In genomic region chr8:115226781-115227583, GRCm38 (mm10) we compare ENCODE assay signal across 21 mouse cellular contexts.
DNase-seq lines count a peak whose midpoint lies in the region; ATAC-seq lines count a peak whose summit lies in the region.
"Had no signal": no experiment of that assay in that cellular context is flagged by ENCODE, and none has a peak within 500 bp of the region (broad histone marks: within the 10 kb centered on the region; RNA-seq: fewer than 3 reads in every experiment).

No protein-coding gene starts in this region.

- intact Hi-C loops in left cerebral cortex, postnatal 10 days (cut with DNase I), result no loop called here

- no peaks in the 10 kb centered on the region for H3K27me3 ChIP-seq in embryonic facial prominence, embryonic 11.5 days (ENCODE audit: control insufficient read depth, insufficient read depth, low read length)
- H3K27me3 ChIP-seq in embryonic facial prominence, embryonic 10.5 days (replicated peaks; ENCODE audit: low read depth, poor library complexity, severe bottlenecking), result no peaks in the 10 kb centered on the region
- no peaks in the 10 kb centered on the region for H3K27me3 ChIP-seq in forebrain, embryonic 12.5 days
- H3K27me3 ChIP-seq: embryonic facial prominence, embryonic 15.5 days; megakaryocyte, embryonic 14.5 days had no signal

- no peaks in the 10 kb centered on the region for H3K9me3 ChIP-seq in embryonic facial prominence, embryonic 11.5 days (replicated peaks; ENCODE audit: control insufficient read depth, low read length)
- no peaks in the 10 kb centered on the region for H3K9me3 ChIP-seq in embryonic facial prominence, embryonic 10.5 days
- H3K9me3 ChIP-seq in forebrain, embryonic 12.5 days, result no peaks in the 10 kb centered on the region
- H3K9me3 ChIP-seq: embryonic facial prominence, embryonic 15.5 days; forebrain, embryonic 10.5 days; hindbrain, embryonic 10.5 days; limb, embryonic 15.5 days had no signal

- ATAC-seq in embryonic facial prominence, embryonic 11.5 days (replicated peaks; ENCODE audit: insufficient number of reproducible peaks, low FRiP score, low TSS enrichment, low read depth), result no peak
- ATAC-seq in megakaryocyte, adult 5-6 weeks (ENCODE audit: poor library complexity, severe bottlenecking), result peak; percentile 61
- ATAC-seq in forebrain, embryonic 12.5 days (ENCODE audit: low FRiP score), result no peak
- ATAC-seq: midbrain, embryonic 16.5 days had no signal

- no peak overlapping the region for H3K9ac ChIP-seq in embryonic facial prominence, embryonic 11.5 days (replicated peaks; ENCODE audit: low read length)
- no peak overlapping the region for H3K9ac ChIP-seq in forebrain, embryonic 12.5 days
- H3K9ac ChIP-seq: embryonic facial prominence, embryonic 15.5 days; limb, embryonic 15.5 days had no signal

- H3K4me3 ChIP-seq in embryonic facial prominence, embryonic 11.5 days (ENCODE audit: low read depth, low read length), result no peak overlapping the region
- no peak overlapping the region for H3K4me3 ChIP-seq in embryonic facial prominence, embryonic 10.5 days
- no peak overlapping the region for H3K4me3 ChIP-seq in forebrain, embryonic 12.5 days (replicated peaks)
- H3K4me3 ChIP-seq: embryonic facial prominence, embryonic 15.5 days; forebrain, embryonic 10.5 days; hindbrain, embryonic 10.5 days; limb, embryonic 15.5 days; megakaryocyte, embryonic 14.5 days had no signal

- 74% methylated on average over 20 of the region's 20 CpGs for WGBS in embryonic facial prominence, embryonic 11.5 days
- WGBS in embryonic facial prominence, embryonic 10.5 days, result 74% methylated on average over 20 of the region's 20 CpGs
- 81% methylated on average over 20 of the region's 20 CpGs for WGBS in forebrain, embryonic 12.5 days

- H3K27ac ChIP-seq in embryonic facial prominence, embryonic 11.5 days (replicated peaks; ENCODE audit: low read depth, low read length), result no peak overlapping the region
- no peak overlapping the region for H3K27ac ChIP-seq in embryonic facial prominence, embryonic 10.5 days (replicated peaks)
- no peak overlapping the region for H3K27ac ChIP-seq in forebrain, embryonic 12.5 days
- H3K27ac ChIP-seq: embryonic facial prominence, embryonic 15.5 days; forebrain, embryonic 10.5 days; hindbrain, embryonic 10.5 days; limb, embryonic 15.5 days had no signal

- H3K4me1 ChIP-seq in embryonic facial prominence, embryonic 11.5 days (ENCODE audit: control insufficient read depth, insufficient read depth, low read length), result no peaks in the 10 kb centered on the region
- peaks cover 6% of the 10 kb centered on the region for H3K4me1 ChIP-seq in embryonic facial prominence, embryonic 10.5 days
- H3K4me1 ChIP-seq in forebrain, embryonic 12.5 days, result 0 out of 2 replicates have a peak, but pooled peaks cover 3% of the 10 kb centered on the region
- H3K4me1 ChIP-seq: forebrain, embryonic 10.5 days; hindbrain, embryonic 10.5 days; megakaryocyte, embryonic 14.5 days had no signal

- DNase-seq in embryonic facial prominence, embryonic 11.5 days (ENCODE audit: low spot score), result peak; percentile 35
- no peak for DNase-seq in embryonic facial prominence, embryonic 10.5 days (ENCODE audit: low spot score)
- DNase-seq in retina, postnatal 1 day, result peak; percentile 45
- DNase-seq in retina, embryonic 14.5 days (ENCODE audit: low spot score), result no peak
- no peak for DNase-seq in spleen, adult 12 weeks (ENCODE audit: low spot score)
- DNase-seq in left cerebral cortex, postnatal 10 days (ENCODE audit: extremely low spot score in 1 of 2, low spot score in 2 of 2), result no peak
- DNase-seq: adrenal gland, postnatal 14 days; cerebellum, adult 8-10 months; gastrocnemius, postnatal 14 days; kidney, adult 9 months; kidney, postnatal 4 days; lung, adult 2 months; right cerebral cortex, postnatal 25 days had no signal

- no peak overlapping the region for H3K4me2 ChIP-seq in embryonic facial prominence, embryonic 11.5 days (ENCODE audit: low read depth, low read length)
- no peak overlapping the region for H3K4me2 ChIP-seq in forebrain, embryonic 12.5 days
- H3K4me2 ChIP-seq: embryonic facial prominence, embryonic 15.5 days; limb, embryonic 15.5 days had no signal

- no peaks in the 10 kb centered on the region for H3K36me3 ChIP-seq in embryonic facial prominence, embryonic 11.5 days (replicated peaks; ENCODE audit: control insufficient read depth, insufficient read depth, low read depth, low read length)
- H3K36me3 ChIP-seq in embryonic facial prominence, embryonic 10.5 days (replicated peaks), result no peaks in the 10 kb centered on the region
- no peaks in the 10 kb centered on the region for H3K36me3 ChIP-seq in forebrain, embryonic 12.5 days (replicated peaks)
- H3K36me3 ChIP-seq: embryonic facial prominence, embryonic 15.5 days; forebrain, embryonic 10.5 days; hindbrain, embryonic 10.5 days; limb, embryonic 15.5 days had no signal

Comparison
In these comparisons a context has a peak if more than half of its experiments do, and no peak if none do; other contexts are left out.
1. DNase-seq: peak in embryonic facial prominence, embryonic 11.5 days (single experiment) and retina, postnatal 1 day (single experiment); none in embryonic facial prominence, embryonic 10.5 days (single experiment), retina, embryonic 14.5 days (single experiment), spleen, adult 12 weeks (single experiment) and left cerebral cortex, postnatal 10 days (0 of 2).